Mouse (Mus musculus): ENCODE data around the gene Dnmbp. TPM values are rescaled to one million over a fixed set of nuclear protein-coding genes. Genes with fewer than 3 reads are reported as not detected.

Gene Dnmbp
- total and polyA plus RNA-seq, 3 experiments, result 0.07 to 0.33 TPM; not detected in 1

DNA sequence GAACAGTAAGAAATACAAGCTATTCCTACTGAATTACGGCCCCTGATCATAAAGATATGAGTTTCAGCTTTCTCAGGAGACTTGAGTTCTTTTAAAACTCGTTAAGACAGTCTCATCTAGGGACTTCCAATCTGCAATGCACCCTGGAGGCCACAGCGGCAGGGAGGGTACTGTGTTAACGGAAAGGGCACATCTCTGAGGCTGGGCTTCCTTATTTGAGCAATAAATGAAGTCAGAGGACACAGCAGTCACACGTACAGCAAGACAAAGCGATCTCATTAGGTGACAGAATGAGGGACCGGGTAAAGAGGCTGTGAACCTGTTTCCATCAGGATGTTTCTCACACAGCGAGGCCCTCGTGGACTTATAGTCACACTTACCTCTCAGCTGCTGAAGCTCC lies 39.3 kb downstream of the Dnmbp start:
- no peak for ATAC-seq (ENCODE audit: extremely low read depth, insufficient number of reproducible peaks, low FRiP score, poor library complexity, severe bottlenecking)
- H3K4me1 ChIP-seq (ENCODE audit: insufficient read depth, low read depth, low read length), result no peaks in the 10 kb centered on the region
- H3K36me3 ChIP-seq (replicated peaks), result no peaks in the 10 kb centered on the region
- TF ChIP-seq CTCF (IDR thresholded peaks at IDR 0.05; ENCODE audit: low read depth, low read length), result no peak
- TF ChIP-seq GATA1 (IDR thresholded peaks at IDR 0.05; ENCODE audit: borderline replicate concordance, low read length), result no peak
- TF ChIP-seq GATA2 (IDR thresholded peaks at IDR 0.05; ENCODE audit: borderline replicate concordance, low read depth, low read length), result no peak
- no peak for TF ChIP-seq TAL1 (conservative IDR thresholded peaks at IDR 0.05; ENCODE audit: low read depth, low read length)
- no peak for TF ChIP-seq POLR2AphosphoS5 (IDR thresholded peaks at IDR 0.05; ENCODE audit: insufficient replicate concordance, low read depth, low read length)
- H3K9me3 ChIP-seq (replicated peaks), result no peaks in the 10 kb centered on the region
- H3K27me3 ChIP-seq (ENCODE audit: insufficient read depth, low read length), result peaks cover 4% of the 10 kb centered on the region; the same call in 1 of the 2 replicates
- DNase-seq (ENCODE audit: low spot score), result no peak
- no peak overlapping the region for H3K4me3 ChIP-seq (ENCODE audit: low read depth, low read length)

DNA sequence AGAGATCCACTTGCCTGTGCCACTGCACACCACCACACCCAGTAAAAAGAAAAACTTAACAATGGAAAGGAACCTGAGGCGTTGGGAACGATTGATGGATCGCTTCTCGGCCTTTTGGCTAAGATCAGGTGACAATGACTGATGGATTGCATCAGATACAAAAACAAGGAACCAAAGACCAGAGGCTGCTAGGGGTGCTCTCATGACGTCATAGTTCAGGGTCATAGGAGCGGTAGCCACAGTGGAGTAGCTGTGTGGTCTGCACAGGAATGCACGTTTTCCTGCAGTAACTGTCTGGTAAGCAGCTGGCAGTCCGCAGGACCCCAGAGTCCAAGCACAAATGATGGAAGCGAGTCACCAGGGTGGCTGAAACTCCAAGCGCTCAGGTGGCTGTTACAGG lies 41.4 kb downstream of the Dnmbp start:
- peaks cover 4% of the 10 kb centered on the region; the same call in 1 of the 2 replicates for H3K27me3 ChIP-seq (ENCODE audit: insufficient read depth, low read length)
- no peaks in the 10 kb centered on the region for H3K9me3 ChIP-seq (replicated peaks)
- H3K4me3 ChIP-seq (ENCODE audit: low read depth, low read length), result no peak overlapping the region
- TF ChIP-seq TAL1 (conservative IDR thresholded peaks at IDR 0.05; ENCODE audit: low read depth, low read length) (no peak), GATA2 (IDR thresholded peaks at IDR 0.05; ENCODE audit: borderline replicate concordance, low read depth, low read length) (no peak), GATA1 (IDR thresholded peaks at IDR 0.05; ENCODE audit: borderline replicate concordance, low read length) (no peak), POLR2AphosphoS5 (IDR thresholded peaks at IDR 0.05; ENCODE audit: insufficient replicate concordance, low read depth, low read length) (no peak), CTCF (IDR thresholded peaks at IDR 0.05; ENCODE audit: low read depth, low read length) (no peak)
- H3K36me3 ChIP-seq (replicated peaks), result no peaks in the 10 kb centered on the region
- no peak for DNase-seq (ENCODE audit: low spot score)
- ATAC-seq (ENCODE audit: extremely low read depth, insufficient number of reproducible peaks, low FRiP score, poor library complexity, severe bottlenecking), result no peak
- H3K4me1 ChIP-seq (ENCODE audit: insufficient read depth, low read depth, low read length), result no peaks in the 10 kb centered on the region

DNA sequence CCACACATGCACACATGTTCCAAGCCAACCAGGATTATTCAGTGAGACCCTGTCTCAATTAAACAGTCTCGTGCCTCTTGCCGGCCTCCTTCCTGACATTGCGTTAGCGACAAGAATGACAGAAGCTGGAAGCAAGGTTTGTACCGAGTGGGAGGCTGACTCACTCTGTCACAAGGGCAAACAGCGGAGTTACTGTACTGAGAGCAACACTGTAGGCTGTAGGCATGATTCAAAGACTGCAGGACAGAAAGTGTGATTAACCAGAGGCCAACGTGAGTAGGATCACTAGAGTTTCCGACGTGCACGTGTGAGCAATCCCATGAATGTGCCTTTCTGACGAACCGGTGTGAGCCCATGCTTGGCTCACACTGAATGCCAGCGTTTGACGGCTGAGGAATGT lies 43.5 kb downstream of the Dnmbp start:
- H3K36me3 ChIP-seq (replicated peaks), result no peaks in the 10 kb centered on the region
- H3K27me3 ChIP-seq (ENCODE audit: insufficient read depth, low read length), result no peaks in the 10 kb centered on the region; the same call in 1 of the 2 replicates
- H3K4me3 ChIP-seq (ENCODE audit: low read depth, low read length), result no peak overlapping the region
- DNase-seq (ENCODE audit: low spot score), result no peak
- no peaks in the 10 kb centered on the region for H3K4me1 ChIP-seq (ENCODE audit: insufficient read depth, low read depth, low read length)
- H3K9me3 ChIP-seq (replicated peaks), result no peaks in the 10 kb centered on the region
- TF ChIP-seq GATA2 (IDR thresholded peaks at IDR 0.05; ENCODE audit: borderline replicate concordance, low read depth, low read length) (no peak), GATA1 (IDR thresholded peaks at IDR 0.05; ENCODE audit: borderline replicate concordance, low read length) (no peak), TAL1 (conservative IDR thresholded peaks at IDR 0.05; ENCODE audit: low read depth, low read length) (no peak), POLR2AphosphoS5 (IDR thresholded peaks at IDR 0.05; ENCODE audit: insufficient replicate concordance, low read depth, low read length) (no peak), CTCF (IDR thresholded peaks at IDR 0.05; ENCODE audit: low read depth, low read length) (no peak)
- no peak for ATAC-seq (ENCODE audit: extremely low read depth, insufficient number of reproducible peaks, low FRiP score, poor library complexity, severe bottlenecking)

DNA sequence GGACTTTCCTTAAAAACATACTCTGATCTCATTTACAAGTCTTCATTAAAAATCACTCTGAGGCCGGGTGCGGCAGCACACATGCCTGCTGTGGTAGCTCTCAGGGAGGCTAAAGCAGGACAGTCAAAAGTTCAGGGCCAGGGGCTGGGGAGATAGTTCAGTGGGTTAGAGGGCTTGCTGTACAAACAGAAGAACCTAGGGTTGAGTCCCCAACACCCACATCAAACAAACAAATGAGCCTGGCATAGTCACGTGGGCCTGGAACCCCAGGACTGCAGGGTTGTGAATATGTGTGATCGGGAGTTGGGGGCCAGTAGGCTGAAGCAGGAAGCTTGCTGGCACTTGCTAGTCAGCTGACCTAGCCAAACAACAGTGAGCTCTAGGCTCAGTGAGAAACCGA lies 44.0 kb downstream of the Dnmbp start:
- no peaks in the 10 kb centered on the region for H3K9me3 ChIP-seq (replicated peaks)
- ATAC-seq (ENCODE audit: extremely low read depth, insufficient number of reproducible peaks, low FRiP score, poor library complexity, severe bottlenecking) (no peak), DNase-seq (ENCODE audit: low spot score) (no peak)
- no peaks in the 10 kb centered on the region; the same call in 1 of the 2 replicates for H3K27me3 ChIP-seq (ENCODE audit: insufficient read depth, low read length)
- no peaks in the 10 kb centered on the region for H3K4me1 ChIP-seq (ENCODE audit: insufficient read depth, low read depth, low read length)
- no peak overlapping the region for H3K4me3 ChIP-seq (ENCODE audit: low read depth, low read length)
- no peaks in the 10 kb centered on the region for H3K36me3 ChIP-seq (replicated peaks)
- TF ChIP-seq POLR2AphosphoS5 (IDR thresholded peaks at IDR 0.05; ENCODE audit: insufficient replicate concordance, low read depth, low read length) (no peak), GATA2 (IDR thresholded peaks at IDR 0.05; ENCODE audit: borderline replicate concordance, low read depth, low read length) (no peak), GATA1 (IDR thresholded peaks at IDR 0.05; ENCODE audit: borderline replicate concordance, low read length) (no peak)

DNA sequence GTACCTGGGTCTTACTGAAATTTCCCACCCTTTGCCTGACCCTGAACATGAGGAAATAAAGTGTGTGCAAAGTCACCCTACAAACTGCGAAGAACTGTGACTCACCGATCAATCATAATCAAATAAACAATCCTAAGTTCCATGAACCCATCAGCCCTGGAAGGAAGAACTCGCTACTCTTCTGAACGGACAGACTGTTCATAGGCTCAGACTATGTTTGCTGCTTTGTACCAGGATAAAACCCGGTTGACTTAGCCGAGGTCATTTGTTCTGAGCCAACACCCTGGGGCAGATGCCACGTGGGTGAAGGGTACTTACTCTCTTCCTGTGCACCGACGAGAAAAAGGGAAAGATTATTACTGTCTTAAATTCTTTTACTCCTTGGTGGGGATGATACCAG lies 45.2 kb downstream of the Dnmbp start:
- no peaks in the 10 kb centered on the region; the same call in 1 of the 2 replicates for H3K27me3 ChIP-seq (ENCODE audit: insufficient read depth, low read length)
- DNase-seq (ENCODE audit: low spot score), result no peak
- TF ChIP-seq POLR2AphosphoS5 (IDR thresholded peaks at IDR 0.05; ENCODE audit: insufficient replicate concordance, low read depth, low read length), result no peak
- no peak for TF ChIP-seq GATA2 (IDR thresholded peaks at IDR 0.05; ENCODE audit: borderline replicate concordance, low read depth, low read length)
- TF ChIP-seq GATA1 (IDR thresholded peaks at IDR 0.05; ENCODE audit: borderline replicate concordance, low read length), result no peak
- TF ChIP-seq TAL1 (conservative IDR thresholded peaks at IDR 0.05; ENCODE audit: low read depth, low read length), result no peak
- no peak for TF ChIP-seq CTCF (IDR thresholded peaks at IDR 0.05; ENCODE audit: low read depth, low read length)
- no peaks in the 10 kb centered on the region for H3K9me3 ChIP-seq (replicated peaks)
- ATAC-seq (ENCODE audit: extremely low read depth, insufficient number of reproducible peaks, low FRiP score, poor library complexity, severe bottlenecking), result no peak
- H3K4me3 ChIP-seq (ENCODE audit: low read depth, low read length), result no peak overlapping the region
- no peaks in the 10 kb centered on the region for H3K36me3 ChIP-seq (replicated peaks)
- no peaks in the 10 kb centered on the region for H3K4me1 ChIP-seq (ENCODE audit: insufficient read depth, low read depth, low read length)

DNA sequence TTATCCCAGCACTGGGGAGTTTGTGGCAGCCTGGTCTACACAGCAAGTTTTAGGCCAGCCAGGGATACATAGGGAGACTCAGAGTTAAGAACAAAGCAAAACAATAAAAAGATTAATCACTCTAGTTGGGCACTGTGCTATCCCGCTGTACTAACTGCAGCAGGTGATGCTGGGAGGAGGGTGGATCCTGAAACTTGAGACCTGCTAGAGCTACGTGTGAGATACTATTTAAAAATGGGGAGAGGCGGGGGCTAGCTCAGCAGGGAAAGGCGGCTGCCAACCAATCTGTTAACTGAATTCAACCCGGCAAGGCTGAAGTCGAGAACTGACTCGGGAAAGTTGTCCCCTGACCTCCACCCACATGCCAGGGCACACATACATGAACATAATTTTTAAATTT lies 45.9 kb downstream of the Dnmbp start:
- Histone ChIP-seq H3K4me1 (ENCODE audit: insufficient read depth, low read depth, low read length) (no peaks in the 10 kb centered on the region), H3K4me3 (ENCODE audit: low read depth, low read length) (no peak overlapping the region), H3K27me3 (ENCODE audit: insufficient read depth, low read length) (no peaks in the 10 kb centered on the region; the same call in 1 of the 2 replicates), H3K9me3 (replicated peaks) (no peaks in the 10 kb centered on the region), H3K36me3 (replicated peaks) (no peaks in the 10 kb centered on the region)
- TF ChIP-seq GATA2 (IDR thresholded peaks at IDR 0.05; ENCODE audit: borderline replicate concordance, low read depth, low read length) (no peak), CTCF (IDR thresholded peaks at IDR 0.05; ENCODE audit: low read depth, low read length) (no peak), POLR2AphosphoS5 (IDR thresholded peaks at IDR 0.05; ENCODE audit: insufficient replicate concordance, low read depth, low read length) (no peak), TAL1 (conservative IDR thresholded peaks at IDR 0.05; ENCODE audit: low read depth, low read length) (no peak), GATA1 (IDR thresholded peaks at IDR 0.05; ENCODE audit: borderline replicate concordance, low read length) (no peak)
- no peak for DNase-seq (ENCODE audit: low spot score)
- ATAC-seq (ENCODE audit: extremely low read depth, insufficient number of reproducible peaks, low FRiP score, poor library complexity, severe bottlenecking), result no peak

Data from G1E (cell line).